Comparison of ENCODE assay signal across 32 mouse cellular contexts in the genomic region with DNA sequence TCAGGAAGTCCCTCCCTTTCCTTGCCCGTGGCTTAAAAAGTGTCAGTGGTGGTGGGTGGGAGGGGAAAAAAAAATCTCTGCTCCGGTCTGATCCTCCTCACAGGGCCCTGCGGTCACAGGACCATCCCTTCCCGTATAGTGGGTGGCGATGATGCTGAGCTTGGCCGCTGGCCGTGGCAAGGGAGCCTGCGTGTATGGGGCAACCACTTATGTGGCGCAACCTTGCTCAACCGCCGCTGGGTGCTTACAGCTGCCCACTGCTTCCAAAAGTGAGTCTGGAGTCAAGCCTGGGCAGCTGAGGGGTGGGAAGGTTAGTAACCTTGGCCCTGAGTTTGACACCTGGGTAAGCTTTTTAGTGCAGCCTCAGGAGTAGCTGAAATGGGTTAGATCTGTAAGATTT. TPM values are rescaled to one million over a fixed set of nuclear protein-coding genes. Genes with fewer than 3 reads are reported as not detected.
DNase-seq lines count a peak whose midpoint lies in the region; ATAC-seq and TF ChIP-seq lines count a peak whose summit lies in the region.
"Had no signal": no experiment of that assay in that cellular context is flagged by ENCODE, and none has a peak within 500 bp of the region (broad histone marks: within the 10 kb centered on the region; RNA-seq: fewer than 3 reads in every experiment).

No protein-coding gene starts in this region.

- peak; percentile 99 for ATAC-seq in megakaryocyte progenitor cell, adult 5-6 weeks (replicated peaks; ENCODE audit: poor library complexity)
- ATAC-seq in forebrain, embryonic 14.5 days = no peak
- ATAC-seq: hindbrain, embryonic 16.5 days; intestine, embryonic 16.5 days; Patski had no signal

- no peaks in the 10 kb centered on the region for H3K36me3 ChIP-seq in E14TG2a.4 (ENCODE audit: insufficient read depth, low read length)
- H3K36me3 ChIP-seq in forebrain, embryonic 14.5 days (ENCODE audit: control insufficient read depth, insufficient read depth, low read length) = no peaks in the 10 kb centered on the region
- H3K36me3 ChIP-seq: G1E; heart, embryonic 12.5 days; hindbrain, embryonic 10.5 days; limb, embryonic 12.5 days had no signal

- WGBS in lung, adult 2 months = 81% methylated on average over 11 of the region's 11 CpGs
- 90% methylated on average over 11 of the region's 11 CpGs for WGBS in forebrain, embryonic 14.5 days

- no peak for TF ChIP-seq CTCF in lung, adult 2 months (IDR thresholded peaks at IDR 0.05; ENCODE audit: insufficient read depth, low read length)
- TF ChIP-seq CTCF in E14TG2a.4 (conservative IDR thresholded peaks at IDR 0.05; ENCODE audit: low read length) = no peak

- peaks cover 4% of the 10 kb centered on the region; the same call in 1 of the 2 replicates for H3K9me3 ChIP-seq in E14TG2a.4 (ENCODE audit: low read length)
- H3K9me3 ChIP-seq in forebrain, embryonic 14.5 days (replicated peaks; ENCODE audit: control insufficient read depth, low read length) = no peaks in the 10 kb centered on the region
- H3K9me3 ChIP-seq: limb, embryonic 12.5 days had no signal

- no peak overlapping the region for H3K4me2 ChIP-seq in forebrain, embryonic 14.5 days (ENCODE audit: low read length)
- H3K4me2 ChIP-seq: heart, embryonic 12.5 days; limb, embryonic 12.5 days; midbrain, embryonic 11.5 days had no signal

- H3K27ac ChIP-seq in forebrain, embryonic 14.5 days (ENCODE audit: low read depth, low read length) = no peak overlapping the region
- H3K27ac ChIP-seq: hindbrain, embryonic 10.5 days; layer of hippocampus, adult 2 months; limb, embryonic 12.5 days; liver, embryonic 14.5 days; macrophage had no signal

- no peak overlapping the region for H3K9ac ChIP-seq in forebrain, embryonic 14.5 days (ENCODE audit: low read length)
- H3K9ac ChIP-seq: heart, embryonic 12.5 days; limb, embryonic 12.5 days; liver, embryonic 14.5 days had no signal

- H3K27me3 ChIP-seq in E14TG2a.4 (ENCODE audit: insufficient read depth, low read length) = peaks cover 6% of the 10 kb centered on the region
- no peaks in the 10 kb centered on the region for H3K27me3 ChIP-seq in forebrain, embryonic 14.5 days (replicated peaks; ENCODE audit: control insufficient read depth, insufficient read depth, low read length)
- H3K27me3 ChIP-seq: limb, embryonic 12.5 days; Patski had no signal

- TF ChIP-seq POLR2A in lung, adult 2 months (IDR thresholded peaks at IDR 0.05; ENCODE audit: borderline replicate concordance, extremely low read depth, low read depth, low read length) = no peak

- no peaks in the 10 kb centered on the region for H3K4me1 ChIP-seq in lung, adult 2 months (ENCODE audit: control insufficient read depth, insufficient read depth, low read length)
- H3K4me1 ChIP-seq in E14TG2a.4 (replicated peaks; ENCODE audit: low read depth, low read length) = peaks cover 10% of the 10 kb centered on the region
- no peaks in the 10 kb centered on the region for H3K4me1 ChIP-seq in forebrain, embryonic 14.5 days (ENCODE audit: control insufficient read depth, insufficient read depth, low read length)
- H3K4me1 ChIP-seq: heart, embryonic 12.5 days had no signal

- peak; percentile 63 for DNase-seq in adrenal gland, postnatal 14 days
- no peak for DNase-seq in adrenal gland, adult 8-10 months
- DNase-seq in lung, adult 18-20 months = peak; percentile 26 to 36
- no peak for DNase-seq in lung, adult 2 months
- no peak for DNase-seq in forebrain, embryonic 14.5 days (ENCODE audit: low spot score)
- DNase-seq: cerebellum, adult 11-12 months; cerebellum, postnatal 10 days; gastrocnemius, postnatal 36 days; heart, postnatal 10 days; kidney, adult 9 months; kidney, postnatal 25 days; right cerebral cortex, postnatal 14 days; spleen, adult 18-20 months; thymus, postnatal 14 days had no signal

- no peak overlapping the region for H3K4me3 ChIP-seq in lung, adult 2 months (replicated peaks; ENCODE audit: extremely low read depth, low read depth, low read length)
- H3K4me3 ChIP-seq in E14TG2a.4 (replicated peaks; ENCODE audit: low read length) = peak overlapping the region; percentile 52; the same call in 1 of the 2 replicates
- H3K4me3 ChIP-seq in forebrain, embryonic 14.5 days (ENCODE audit: low read depth, low read length) = no peak overlapping the region
- H3K4me3 ChIP-seq: heart, embryonic 12.5 days; hindbrain, embryonic 10.5 days; layer of hippocampus, adult 2 months; limb, embryonic 12.5 days had no signal

RNA-seq across cellular contexts. Expression of a gene that starts 0.7 kb away (rescaled TPM):
- total RNA-seq in adrenal gland, postnatal 14 days (2021) = not detected in 2 replicates
- total RNA-seq in adrenal gland, adult 8-10 months (2022) = not detected
- not detected in 2 replicates for polyA plus RNA-seq in lung, adult 2 months (2012; rRNA removed)
- total RNA-seq in megakaryocyte progenitor cell, adult 5-6 weeks (2015) = not detected in 2 replicates
- total RNA-seq in megakaryocyte progenitor cell, adult 5-6 weeks (2017) = not detected in 2 replicates
- polyA plus RNA-seq in forebrain, embryonic 14.5 days (2014; fragmentation: Nextera tagmentation; extraction: Ambion mirVana) = not detected in 2 replicates
- total RNA-seq: G1E; gastrocnemius, postnatal 36 days; heart, postnatal 10 days; layer of hippocampus, adult 2 months; layer of hippocampus, postnatal 25 days; left cerebral cortex, postnatal 10 days had no signal
- polyA plus RNA-seq: embryonic facial prominence, embryonic 11.5 days; forebrain, embryonic 11.5 days; G1E; heart, embryonic 12.5 days; hindbrain, embryonic 10.5 days; hindbrain, embryonic 16.5 days; intestine, embryonic 16.5 days; limb, embryonic 12.5 days; liver, embryonic 14.5 days; macrophage; midbrain, embryonic 11.5 days; neural tube, embryonic 11.5 days; Patski had no signal

RNA-seq across cellular contexts. Expression of a gene that starts 12.2 kb away (rescaled TPM):
- total RNA-seq in adrenal gland, postnatal 14 days (2021) = not detected in 2 replicates
- not detected for total RNA-seq in adrenal gland, adult 8-10 months (2022)
- not detected in 2 replicates for polyA plus RNA-seq in lung, adult 2 months (2012; rRNA removed)
- not detected in 2 replicates for total RNA-seq in megakaryocyte progenitor cell, adult 5-6 weeks (2015)
- not detected in 2 replicates for total RNA-seq in megakaryocyte progenitor cell, adult 5-6 weeks (2017)
- polyA plus RNA-seq in forebrain, embryonic 14.5 days (2014; fragmentation: Nextera tagmentation; extraction: Ambion mirVana) = not detected in 2 replicates
- total RNA-seq: G1E; gastrocnemius, postnatal 36 days; heart, postnatal 10 days; layer of hippocampus, adult 2 months; layer of hippocampus, postnatal 25 days; left cerebral cortex, postnatal 10 days had no signal
- polyA plus RNA-seq: embryonic facial prominence, embryonic 11.5 days; forebrain, embryonic 11.5 days; G1E; heart, embryonic 12.5 days; hindbrain, embryonic 10.5 days; hindbrain, embryonic 16.5 days; intestine, embryonic 16.5 days; limb, embryonic 12.5 days; liver, embryonic 14.5 days; macrophage; midbrain, embryonic 11.5 days; neural tube, embryonic 11.5 days; Patski had no signal

RNA-seq across cellular contexts. Expression of a gene that starts 12.2 kb away (rescaled TPM):
- total RNA-seq in adrenal gland, postnatal 14 days (2021) = not detected in 2 replicates
- not detected for total RNA-seq in adrenal gland, adult 8-10 months (2022)
- polyA plus RNA-seq in lung, adult 2 months (2012; rRNA removed) = not detected in 2 replicates
- total RNA-seq in megakaryocyte progenitor cell, adult 5-6 weeks (2015) = not detected in 2 replicates
- not detected in 2 replicates for total RNA-seq in megakaryocyte progenitor cell, adult 5-6 weeks (2017)
- not detected in 2 replicates for polyA plus RNA-seq in forebrain, embryonic 14.5 days (2014; fragmentation: Nextera tagmentation; extraction: Ambion mirVana)
- total RNA-seq: gastrocnemius, postnatal 36 days; heart, postnatal 10 days; layer of hippocampus, adult 2 months; layer of hippocampus, postnatal 25 days; left cerebral cortex, postnatal 10 days had no signal
- polyA plus RNA-seq: embryonic facial prominence, embryonic 11.5 days; forebrain, embryonic 11.5 days; G1E; heart, embryonic 12.5 days; hindbrain, embryonic 10.5 days; hindbrain, embryonic 16.5 days; intestine, embryonic 16.5 days; limb, embryonic 12.5 days; liver, embryonic 14.5 days; macrophage; midbrain, embryonic 11.5 days; neural tube, embryonic 11.5 days; Patski had no signal

RNA-seq across cellular contexts. Expression of a gene that starts 24.5 kb away (rescaled TPM):
- 0.56 TPM in 1 of 2 replicates, not detected in the other for total RNA-seq in adrenal gland, postnatal 14 days (2021)
- 1 to 10 TPM in 3 of 4 experiments, under 1 TPM in 1; 0.56 to 1.8 (median 1.4) TPM for total RNA-seq in adrenal gland, adult 8-10 months (2022)
- 0.66 and 0.78 TPM in 2 replicates for polyA plus RNA-seq in lung, adult 2 months (2012; rRNA removed)
- 0.35 TPM in 1 of 2 replicates, not detected in the other for total RNA-seq in megakaryocyte progenitor cell, adult 5-6 weeks (2015)
- not detected in 2 replicates for total RNA-seq in megakaryocyte progenitor cell, adult 5-6 weeks (2017)
- polyA plus RNA-seq in forebrain, embryonic 14.5 days (2014; fragmentation: Nextera tagmentation; extraction: Ambion mirVana) = 0.31 and 0.66 TPM in 2 replicates
- total RNA-seq: G1E; heart, postnatal 10 days had no signal
- polyA plus RNA-seq: G1E; heart, embryonic 12.5 days; macrophage had no signal

RNA-seq across cellular contexts. Expression of a gene that starts 24.9 kb away (rescaled TPM):
- total RNA-seq in adrenal gland, postnatal 14 days (2021) = not detected in 2 replicates
- not detected for total RNA-seq in adrenal gland, adult 8-10 months (2022)
- polyA plus RNA-seq in lung, adult 2 months (2012; rRNA removed) = 5.1 TPM in 1 of 2 replicates, not detected in the other
- total RNA-seq in megakaryocyte progenitor cell, adult 5-6 weeks (2015) = not detected in 2 replicates
- not detected in 2 replicates for total RNA-seq in megakaryocyte progenitor cell, adult 5-6 weeks (2017)
- not detected in 2 replicates for polyA plus RNA-seq in forebrain, embryonic 14.5 days (2014; fragmentation: Nextera tagmentation; extraction: Ambion mirVana)
- total RNA-seq: gastrocnemius, postnatal 36 days; heart, postnatal 10 days; layer of hippocampus, adult 2 months; layer of hippocampus, postnatal 25 days; left cerebral cortex, postnatal 10 days had no signal
- polyA plus RNA-seq: embryonic facial prominence, embryonic 11.5 days; forebrain, embryonic 11.5 days; G1E; heart, embryonic 12.5 days; hindbrain, embryonic 10.5 days; hindbrain, embryonic 16.5 days; limb, embryonic 12.5 days; liver, embryonic 14.5 days; macrophage; midbrain, embryonic 11.5 days; neural tube, embryonic 11.5 days had no signal

Comparison
In these comparisons a context has a peak if more than half of its experiments do, and no peak if none do; other contexts are left out.
1. DNase-seq: peak in adrenal gland, postnatal 14 days (single experiment) and lung, adult 18-20 months (2 of 2); none in adrenal gland, adult 8-10 months (single experiment), lung, adult 2 months (single experiment) and forebrain, embryonic 14.5 days (single experiment).